Mouse (Mus musculus): ENCODE data around the gene Ybx3.

DNA sequence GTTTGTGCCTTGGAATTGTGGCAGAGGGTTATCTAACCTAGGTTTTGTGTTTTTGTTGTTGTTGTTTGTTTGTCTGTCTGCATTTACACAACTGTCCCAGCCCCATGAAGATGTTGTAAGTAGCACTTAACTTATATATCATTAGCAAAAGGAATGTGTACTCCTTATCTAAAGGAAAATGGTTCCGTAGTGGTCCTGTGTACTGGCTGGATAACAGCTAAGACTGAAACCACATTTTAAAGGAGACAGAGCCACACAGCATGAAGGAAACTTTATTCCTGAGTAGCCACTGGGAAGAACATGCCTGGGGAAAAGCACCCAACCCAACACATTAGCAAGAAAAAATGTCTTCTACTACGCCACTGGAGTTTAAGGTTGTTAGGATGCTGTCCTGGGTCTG lies 28.7 kb downstream of the Ybx3 start:
- TF ChIP-seq CTCF (IDR thresholded peaks at IDR 0.05; ENCODE audit: low read depth, low read length), result no peak
- TF ChIP-seq POLR2A (IDR thresholded peaks at IDR 0.05; ENCODE audit: borderline replicate concordance, low read depth, low read length), result no peak

Data from bone marrow macrophage, adult 2 months (primary cell).